Mouse (Mus musculus) olfactory bulb, adult 2 months (tissue): Measurements from ENCODE around the gene Pxn. TPM values are rescaled to one million over a fixed set of nuclear protein-coding genes. Genes with fewer than 3 reads are reported as not detected.

Experiments
- H3K27ac ChIP-seq: fragments of 200-500 bp; 2 replicates; pipeline ENCODE4 v1.5.1; 2012; ENCODE audit warnings: low read depth, low read length; ENCODE audit not compliant: insufficient read depth
- H3K4me1 ChIP-seq: fragments of 200-500 bp; 2 replicates; pipeline ENCODE4 v1.6.1; 2012; ENCODE audit warnings: low read length; ENCODE audit not compliant: control insufficient read depth, insufficient read depth
- H3K4me3 ChIP-seq: fragments of 200-500 bp; 2 replicates; pipeline ENCODE4 v1.5.1; 2012; ENCODE audit warnings: mild to moderate bottlenecking, low read depth, low read length, moderate library complexity; ENCODE audit not compliant: insufficient read depth
- CTCF ChIP-seq: fragments of 200-500 bp; IDR thresholded peaks from 2 replicates; pipeline ENCODE4 v1.5.1; 2012; ENCODE audit warnings: low read depth, mild to moderate bottlenecking, low read length, moderate library complexity; ENCODE audit not compliant: insufficient read depth
- POLR2A ChIP-seq: fragments of 200-500 bp; IDR thresholded peaks from 2 replicates; pipeline ENCODE4 v1.6.1; 2012; ENCODE audit warnings: mild to moderate bottlenecking, low read depth, low read length, moderate library complexity; ENCODE audit not compliant: insufficient read depth
- WGBS: fragments of 180-500 bp; shearing (Covaris S2); methylation state at CpG from one replicate; pipeline ENCODE4 v1.1.7; 2018; 5-methylcytosine and 5-hydroxymethylcytosine counted together
- polyA plus RNA-seq: library from polyadenylated mRNA; stranded (reverse); fragments of >200 nt; gene quantifications from 2 replicates; pipeline ENCODE4 v1.2.4, GENCODE M21; 2012; ENCODE audit warnings: low replicate concordance; ENCODE audit not compliant: missing spikeins, insufficient read depth, insufficient read length

Gene Pxn
- polyA plus RNA-seq, 1 experiment = not detected

DNA sequence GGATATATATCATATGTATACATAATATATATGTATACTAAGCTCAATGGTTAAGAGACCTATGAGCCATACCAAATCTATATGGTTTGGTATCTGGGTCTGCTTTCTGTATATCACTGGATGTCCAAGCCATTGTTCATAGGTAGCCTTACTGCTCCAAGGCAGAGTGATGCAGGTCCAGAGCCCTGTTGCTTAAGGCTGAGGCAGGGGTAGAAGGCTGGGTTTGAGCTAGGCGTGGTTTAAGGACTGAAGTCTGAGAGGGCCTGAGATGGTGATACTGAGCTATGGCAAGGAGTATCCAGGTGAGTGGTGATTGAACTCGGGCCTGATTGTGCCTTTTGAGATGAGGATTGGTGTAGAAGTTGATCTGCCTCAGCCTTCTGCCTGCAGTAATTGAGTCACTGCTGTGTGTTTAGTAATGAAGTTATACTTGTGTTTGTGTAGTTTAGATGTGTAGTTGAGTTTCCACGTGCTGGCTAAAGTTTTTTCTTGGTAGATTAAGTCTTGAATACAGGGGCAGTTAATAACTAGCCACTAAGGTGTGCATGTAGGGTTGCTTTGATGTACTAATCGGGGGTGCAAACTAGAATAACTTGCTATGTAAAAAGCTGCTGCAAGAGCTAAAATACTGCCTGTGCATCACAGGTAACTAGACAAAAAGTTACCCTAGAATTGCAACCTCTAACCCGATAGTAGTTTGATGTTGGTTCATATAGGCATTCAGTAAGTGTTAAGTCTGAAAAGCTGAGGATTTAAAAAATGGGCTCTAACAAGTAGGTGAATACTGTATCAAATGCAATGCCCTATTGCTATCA lies 57.5 kb downstream of the Pxn start:
- TF ChIP-seq POLR2A = no peak
- TF ChIP-seq CTCF = no peak
- no peak overlapping the region for H3K4me3 ChIP-seq
- 53% methylated on average over 5 of the region's 5 CpGs for WGBS
- no peak overlapping the region for H3K27ac ChIP-seq
- peaks cover 27% of the 10 kb centered on the region for H3K4me1 ChIP-seq

DNA sequence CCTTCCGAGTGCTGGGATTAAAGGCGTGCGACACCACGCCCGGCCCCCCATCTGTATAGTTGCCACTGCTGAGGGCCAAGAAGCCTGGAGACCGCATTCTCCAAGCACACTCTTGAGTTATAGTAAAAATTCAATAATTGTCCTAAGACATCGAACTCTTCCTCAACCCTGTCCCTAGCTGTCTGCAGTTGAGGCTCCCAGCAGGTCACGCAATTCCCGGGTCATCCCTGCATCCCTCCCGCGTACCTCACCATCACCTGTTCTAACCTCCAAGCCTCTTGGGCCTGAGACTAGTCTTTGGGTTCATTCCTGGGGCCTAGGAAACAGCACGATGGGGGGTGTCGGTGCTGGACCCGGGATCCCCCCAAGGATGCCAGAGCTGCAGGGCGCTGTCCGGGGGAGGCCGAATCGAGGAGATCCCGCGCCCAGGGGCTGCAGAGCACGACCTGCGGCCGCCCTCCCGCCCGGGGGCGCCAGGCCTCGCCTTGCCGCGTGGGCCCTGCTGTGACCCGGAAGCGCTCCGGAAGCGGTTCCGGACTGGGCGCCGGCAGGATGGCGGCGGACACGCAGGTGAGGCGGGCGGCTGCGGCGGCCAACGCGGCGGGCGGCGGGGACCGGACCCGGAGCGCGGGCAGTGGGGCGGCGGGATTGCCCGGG lies 58.4 kb downstream of the Pxn start, which contains the start of gene Gcn1l1:
Gcn1l1 (plus strand) TSS at position 518 of the 657 bp plus-strand sequence.
- H3K4me3 ChIP-seq = peak within 1 kb of the TSS; percentile 92
- H3K27ac ChIP-seq = peak within 1 kb of the TSS; percentile 70; the same call in 1 of the 2 replicates
- 3% methylated on average over 51 of the region's 55 CpGs for WGBS
- TF ChIP-seq POLR2A = no peak; the same call in 1 of the 2 replicates
- peak; percentile 13; the same call in 1 of the 2 replicates for TF ChIP-seq CTCF
- H3K4me1 ChIP-seq = peaks cover 31% of the 10 kb centered on the region

DNA sequence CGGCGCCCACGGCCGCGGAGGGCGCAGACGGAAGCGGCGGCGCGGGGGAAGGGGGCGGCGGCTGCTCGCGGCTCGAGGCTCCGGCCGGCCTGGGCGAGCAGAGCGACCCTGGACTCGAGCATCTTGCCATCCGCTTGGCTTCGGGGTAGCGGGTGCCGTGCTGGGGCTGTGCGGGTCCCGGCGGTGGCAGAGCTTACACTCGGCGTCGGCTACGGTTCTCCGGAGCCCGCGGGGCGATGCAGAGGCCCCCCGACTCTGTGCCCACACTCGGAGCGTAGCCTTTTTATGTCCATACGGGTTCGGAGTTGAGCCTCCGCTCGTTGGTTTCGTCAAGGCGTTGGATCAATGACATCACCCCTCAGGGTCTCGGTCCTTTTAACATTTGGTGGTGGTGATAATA lies 58.9 kb downstream of the Pxn start:
- TF ChIP-seq CTCF = no peak
- TF ChIP-seq POLR2A = no peak
- H3K4me3 ChIP-seq = peak overlapping the region; percentile 92
- peaks cover 29% of the 10 kb centered on the region for H3K4me1 ChIP-seq
- H3K27ac ChIP-seq = no peak overlapping the region
- WGBS = under 1% methylated on average over 44 of the region's 46 CpGs

DNA sequence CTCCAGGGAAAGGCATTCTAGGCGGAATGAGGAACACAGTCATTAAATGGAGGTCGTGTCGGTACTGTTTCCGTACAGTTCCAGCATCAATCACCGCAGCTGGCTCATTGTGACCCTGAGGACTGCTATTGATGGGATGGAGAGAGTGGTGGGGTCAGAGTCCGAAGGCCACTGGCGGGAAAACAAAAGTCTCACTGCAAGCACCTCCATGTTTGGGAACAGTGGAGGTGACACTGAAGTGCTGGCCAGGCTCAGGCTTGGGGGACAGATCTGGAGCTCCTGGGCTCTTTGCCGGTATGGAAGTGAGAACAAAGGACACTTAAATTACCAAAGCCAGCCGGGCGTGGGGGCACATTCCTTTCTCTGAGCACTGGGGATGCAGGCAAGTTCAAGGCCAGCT lies 62.2 kb downstream of the Pxn start:
- no peak overlapping the region for H3K27ac ChIP-seq
- peaks cover 33% of the 10 kb centered on the region for H3K4me1 ChIP-seq
- WGBS = 60% methylated on average over 10 of the region's 10 CpGs
- H3K4me3 ChIP-seq = no peak overlapping the region
- no peak for TF ChIP-seq CTCF
- TF ChIP-seq POLR2A = no peak

DNA sequence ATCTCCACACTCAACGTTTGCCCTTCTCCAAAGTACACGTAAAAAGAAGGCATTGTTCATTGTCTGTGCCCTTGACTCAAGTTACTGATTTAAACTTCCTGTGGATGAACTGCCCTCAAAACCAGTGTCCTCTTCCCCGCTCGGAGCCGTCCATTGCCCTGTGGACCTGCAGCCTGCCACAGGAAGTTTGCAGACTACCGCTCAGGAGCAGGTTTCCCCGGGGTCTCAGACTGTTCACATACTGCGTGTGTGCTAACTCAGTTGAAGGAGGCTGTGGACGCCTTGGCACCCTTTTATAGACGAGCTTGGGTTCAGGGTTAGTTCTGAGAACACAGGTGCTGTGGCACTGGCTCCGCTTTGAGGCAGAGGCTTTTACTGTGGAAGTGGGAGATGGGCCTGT lies 62.8 kb downstream of the Pxn start:
- Histone ChIP-seq H3K27ac (no peak overlapping the region), H3K4me1 (peaks cover 33% of the 10 kb centered on the region), H3K4me3 (no peak overlapping the region)
- TF ChIP-seq POLR2A (no peak), CTCF (no peak)
- WGBS = 80% methylated on average over 11 of the region's 11 CpGs

DNA sequence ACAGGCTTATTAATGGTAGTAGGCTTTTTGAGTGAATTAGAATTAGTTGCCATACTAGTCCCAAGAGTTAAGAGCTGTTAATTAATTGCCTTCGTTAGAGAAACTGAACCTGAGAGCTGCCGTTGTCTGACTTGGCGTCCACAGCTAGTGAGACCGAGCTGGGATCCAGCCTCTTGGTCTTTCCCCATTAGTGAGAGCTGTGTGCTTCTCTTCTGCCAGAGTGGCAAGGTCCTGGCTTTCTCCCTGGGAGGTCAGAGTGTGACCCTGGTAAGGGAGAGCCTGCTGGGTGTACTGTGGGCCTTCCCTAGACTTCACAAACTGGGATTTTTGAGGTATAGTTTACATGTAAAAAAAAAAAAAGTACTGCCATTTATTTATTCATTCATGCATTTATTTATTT lies 63.2 kb downstream of the Pxn start:
- WGBS = 66% methylated on average over 4 of the region's 4 CpGs
- Histone ChIP-seq H3K4me3 (no peak overlapping the region), H3K4me1 (peaks cover 30% of the 10 kb centered on the region), H3K27ac (no peak overlapping the region)
- TF ChIP-seq POLR2A = no peak
- TF ChIP-seq CTCF = no peak

DNA sequence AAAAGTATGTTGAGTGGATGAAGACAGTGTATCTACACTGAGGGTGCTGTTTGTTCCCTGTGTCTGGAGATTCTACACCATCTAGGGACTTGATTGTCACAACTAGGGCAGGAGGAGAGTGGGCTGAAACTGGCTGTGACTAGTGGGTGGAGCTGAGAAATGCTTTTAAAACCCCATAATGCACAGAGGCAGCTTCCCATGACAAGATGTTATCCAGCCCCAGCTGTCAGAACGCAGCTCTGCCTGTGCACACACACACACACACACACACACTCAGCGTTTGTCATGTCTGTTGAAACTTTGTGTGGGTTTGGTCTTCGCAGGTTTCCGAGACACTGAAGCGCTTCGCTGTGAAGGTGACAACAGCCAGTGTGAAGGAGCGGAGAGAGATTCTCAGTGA lies 64.6 kb downstream of the Pxn start:
- no peak for TF ChIP-seq POLR2A
- no peak for TF ChIP-seq CTCF
- Histone ChIP-seq H3K4me1 (peaks cover 24% of the 10 kb centered on the region), H3K4me3 (no peak overlapping the region), H3K27ac (no peak overlapping the region)
- whole genome bisulfite sequencing = 85% methylated on average over 7 of the region's 7 CpGs

DNA sequence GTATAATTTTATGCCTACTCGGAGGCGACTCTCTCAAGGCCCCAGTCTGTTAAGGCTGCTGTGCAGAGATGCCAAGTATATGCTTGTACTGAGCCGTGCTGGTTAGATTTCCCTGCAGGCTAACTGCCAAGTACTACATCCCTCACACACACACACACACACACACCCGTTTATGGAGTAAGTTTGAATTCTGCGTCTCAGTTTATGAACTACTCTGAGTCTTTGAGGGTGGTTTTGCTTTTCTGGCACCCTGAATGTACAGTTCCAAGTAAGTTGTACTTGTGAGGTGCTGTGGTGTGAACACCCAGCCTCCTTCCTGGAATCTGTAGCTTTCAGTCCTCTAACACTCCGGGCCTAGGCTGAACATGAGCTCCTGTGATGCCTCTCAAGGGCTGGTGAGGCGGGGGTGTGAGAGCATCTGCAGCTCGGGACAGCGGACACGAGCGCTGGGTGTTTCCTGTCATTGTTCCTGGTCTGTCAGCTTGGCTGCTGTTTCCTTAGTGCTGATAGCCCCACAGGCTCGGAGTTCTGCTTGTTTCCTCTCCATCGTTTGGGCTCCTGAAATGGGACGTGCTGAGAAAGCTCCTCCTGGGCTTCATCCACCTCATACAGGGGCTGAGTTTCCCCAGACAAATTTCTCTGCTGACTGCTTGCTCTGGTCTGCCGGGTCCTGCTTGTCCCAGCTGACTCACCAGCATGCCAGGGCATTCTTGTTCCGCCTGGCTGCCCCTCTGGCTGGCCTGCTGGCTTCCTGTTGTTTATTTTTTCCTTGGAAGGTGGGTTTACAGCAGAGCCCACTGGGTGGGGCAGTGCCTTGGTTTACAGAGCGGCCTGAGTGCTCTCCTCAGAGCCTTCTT lies 66.4 kb downstream of the Pxn start:
- 58% methylated on average over 17 of the region's 17 CpGs for WGBS
- peaks cover 17% of the 10 kb centered on the region for H3K4me1 ChIP-seq
- no peak overlapping the region for H3K4me3 ChIP-seq
- no peak for TF ChIP-seq CTCF
- no peak overlapping the region for H3K27ac ChIP-seq
